Mouse (Mus musculus) MEL (cell line): ENCODE results near the gene Epha3.

Experiments used
- CTCF ChIP-seq, 3 experiments: IDR thresholded peaks in 2 of 3; conservative IDR thresholded peaks in 1 of 3; 2 replicates each; pipeline ENCODE4 v1.5.1; 2011 to 2012; ENCODE audit warnings: low read length in 3 of 3, low read depth in 2 of 3, mild to moderate bottlenecking in 2 of 3, improper control_type of control experiment in 1 of 3, inconsistent platforms in 1 of 3, mixed read lengths in 1 of 3, moderate library complexity in 1 of 3; ENCODE audit not compliant: control insufficient read depth in 1 of 3, insufficient read depth in 1 of 3, poor library complexity in 1 of 3, severe bottlenecking in 1 of 3
- EP300 ChIP-seq, 2 experiments: IDR thresholded peaks; 2 replicates each; pipeline ENCODE4 v1.6.1; 2011; ENCODE audit warnings: improper control_type of control experiment in 2 of 2, low read length in 2 of 2, low read depth in 1 of 2, mild to moderate bottlenecking in 1 of 2
- ETS1 ChIP-seq: IDR thresholded peaks from 2 replicates; pipeline ENCODE4 v1.6.1; 2012; ENCODE audit warnings: low read depth, mild to moderate bottlenecking, inconsistent platforms, low read length, improper control_type of control experiment, moderate library complexity
- NELFE ChIP-seq: IDR thresholded peaks from 2 replicates; pipeline ENCODE4 v1.6.1; 2011; ENCODE audit warnings: low read depth, low read length, improper control_type of control experiment
- POLR2A ChIP-seq, 2 experiments: IDR thresholded peaks; 2 replicates each; pipeline ENCODE4 v1.6.1; 2011 to 2012; ENCODE audit warnings: low read length in 2 of 2, mild to moderate bottlenecking in 2 of 2, control low read depth in 1 of 2, improper control_type of control experiment in 1 of 2, low read depth in 1 of 2, moderate library complexity in 1 of 2; ENCODE audit not compliant: control insufficient read depth in 1 of 2, insufficient read depth in 1 of 2, poor library complexity in 1 of 2
- SMC3 ChIP-seq: IDR thresholded peaks from 2 replicates; pipeline ENCODE4 v1.6.1; 2011; ENCODE audit warnings: low read depth, low read length, improper control_type of control experiment
- TBP ChIP-seq: IDR thresholded peaks from 2 replicates; pipeline ENCODE4 v1.8.0; 2011; ENCODE audit warnings: low read depth, low read length, improper control_type of control experiment
- TCF12 ChIP-seq: IDR thresholded peaks from 2 replicates; pipeline ENCODE4 v1.6.1; 2014; ENCODE audit warnings: low read depth, mild to moderate bottlenecking, inconsistent platforms, low read length, improper control_type of control experiment, moderate library complexity
- USF1 ChIP-seq: IDR thresholded peaks from 2 replicates; pipeline ENCODE4 v1.6.1; 2014; ENCODE audit warnings: low read depth, mild to moderate bottlenecking, inconsistent platforms, low read length, improper control_type of control experiment, moderate library complexity

- TF ChIP-seq CTCF (IDR thresholded peaks at IDR 0.05 in 2 of 3, conservative IDR thresholded peaks at IDR 0.05 in 1 of 3; ENCODE audit: control insufficient read depth in 1 of 3, insufficient read depth in 1 of 3, low read depth in 2 of 3, low read length in 3 of 3, poor library complexity in 1 of 3, severe bottlenecking in 1 of 3) (no peak), ETS1 (no peak), TBP (no peak), EP300 (IDR thresholded peaks at IDR 0.05; ENCODE audit: low read depth in 1 of 2, low read length in 2 of 2) (no peak), SMC3 (no peak), POLR2A (IDR thresholded peaks at IDR 0.05; ENCODE audit: control insufficient read depth in 1 of 2, insufficient read depth in 1 of 2, low read depth in 1 of 2, low read length in 2 of 2, poor library complexity in 1 of 2) (no peak), TCF12 (no peak), NELFE (no peak), USF1 (no peak)
Measured at GRCm38 (mm10) chr16:63638701-63639100, 225.3 kb downstream of the Epha3 start.
